Mouse (Mus musculus) embryonic stem cell, embryonic (primary cell): ENCODE measurements at regions not wholly inside any gene's neighbourhood (a gene's known extent, or its start where the extent isn't known, plus 50 kb on each side); places are given as distances from the start of the nearest gene placed in this dataset.

Experiments
- CTCF ChIA-PET, 4 experiments: fragments of 300-600 bp in 2 of 4; fragments of 350-600 bp in 2 of 4; sonication (Branson Sonifier 250); formaldehyde crosslinking; loops; one replicate each; lab custom pipeline; 2022; ENCODE audit warnings: inconsistent platforms in 2 of 4; lab: Charles Lee
- POLR2A ChIA-PET, 4 experiments: fragments of 300-600 bp in 2 of 4; fragments of 350-600 bp in 2 of 4; sonication (Branson Sonifier 250); formaldehyde crosslinking; loops; one replicate each; lab custom pipeline; 2022; ENCODE audit warnings: antibody characterized with exemption in 4 of 4, inconsistent platforms in 1 of 4; lab: Charles Lee

- CTCF ChIA-PET, result no interaction called here
- POLR2A ChIA-PET, result no interaction called here
These were observed 177.8 kb upstream of the Mvb12b start for GRCm38 (mm10) chr2:34065592-34065991.

GRCm38 (mm10) chr2:34065090-34065489 lies 177.3 kb upstream of the Mvb12b start:
- ChIA-PET POLR2A (no interaction called here), CTCF (no interaction called here)

- ChIA-PET POLR2A (no interaction called here), CTCF (no interaction called here)
These were observed 168.8 kb upstream of the Mvb12b start for GRCm38 (mm10) chr2:34056552-34056951.

- CTCF ChIA-PET, result interaction anchor here in 1 of 4 experiments (0.9 kb wide), 1 partner anchor 33 kb away, joined by 4 read pairs; no protein-coding TSS in a partner anchor
- POLR2A ChIA-PET, result interaction anchor here in 1 of 4 experiments (1.3 kb wide), 1 partner anchor 16 kb away, joined by 3 read pairs; no protein-coding TSS in a partner anchor
These were observed 155.3 kb upstream of the Mvb12b start for GRCm38 (mm10) chr2:34043064-34043463.

GRCm38 (mm10) chr2:34042336-34042735 lies 154.6 kb upstream of the Mvb12b start:
- POLR2A ChIA-PET, result interaction anchor here in 1 of 4 experiments (1.3 kb wide), 1 partner anchor 15 kb away, joined by 3 read pairs; no protein-coding TSS in a partner anchor

GRCm38 (mm10) chr2:34038982-34039381 lies 151.2 kb upstream of the Mvb12b start:
- POLR2A ChIA-PET, result no interaction called here
- CTCF ChIA-PET, result no interaction called here

More at GRCm38 (mm10) chr2:34042336-34042735, 154.6 kb upstream of the Mvb12b start:
- CTCF ChIA-PET, result interaction anchor here in 1 of 4 experiments (0.6 kb wide), 1 partner anchor 100 kb away, joined by 4 read pairs; no protein-coding TSS in a partner anchor

- POLR2A ChIA-PET, result interaction anchor here in 1 of 4 experiments (0.6 to 1.0 kb wide), 3 partner anchors 8 to 1168 kb away, joined by 3 read pairs; no protein-coding TSS in a partner anchor
- CTCF ChIA-PET, result interaction anchor here in 1 of 4 experiments (0.8 kb wide), 1 partner anchor 492 kb away, joined by 3 read pairs; no protein-coding TSS in a partner anchor
These were observed 145.5 kb upstream of the Mvb12b start for GRCm38 (mm10) chr2:34033212-34033611.

GRCm38 (mm10) chr2:34031421-34031820 lies 143.7 kb upstream of the Mvb12b start:
- POLR2A ChIA-PET, result no interaction called here
- CTCF ChIA-PET, result no interaction called here

GRCm38 (mm10) chr2:34031001-34031412 lies 143.3 kb upstream of the Mvb12b start:
- ChIA-PET CTCF (no interaction called here), POLR2A (no interaction called here)

GRCm38 (mm10) chr2:34027445-34027844 lies 139.7 kb upstream of the Mvb12b start:
- POLR2A ChIA-PET, result interaction anchor here in 2 of 4 experiments (0.9 kb wide), 2 partner anchors 15 to 611 kb away, joined by 3 read pairs; no protein-coding TSS in a partner anchor
- CTCF ChIA-PET, result interaction anchor here in 1 of 4 experiments (1.6 kb wide), 1 partner anchor 617 kb away, joined by 5 read pairs; no protein-coding TSS in a partner anchor

GRCm38 (mm10) chr2:34026566-34027360 lies 139.0 kb upstream of the Mvb12b start:
- ChIA-PET POLR2A (interaction anchor here in 2 of 4 experiments (0.6 to 1.9 kb wide), 4 partner anchors 16 to 956 kb away, joined by 3 to 5 read pairs (median 3); partner anchors contain the start of gene Pbx3 (in 1 of the 2)), CTCF (interaction anchor here in 3 of 4 experiments (0.6 to 1.7 kb wide), 12 partner anchors 8 to 692 kb away, joined by 3 to 9 read pairs (median 3); no protein-coding TSS in a partner anchor)

GRCm38 (mm10) chr2:34025715-34026360 lies 138.1 kb upstream of the Mvb12b start:
- CTCF ChIA-PET, result interaction anchor here in 3 of 4 experiments (0.6 to 1.7 kb wide), 16 partner anchors 8 to 691 kb away, joined by 3 to 9 read pairs (median 3); no protein-coding TSS in a partner anchor

GRCm38 (mm10) chr2:34017142-34017453 lies 129.4 kb upstream of the Mvb12b start:
- ChIA-PET POLR2A (no interaction called here), CTCF (no interaction called here)

More at GRCm38 (mm10) chr2:34025715-34026360, 138.1 kb upstream of the Mvb12b start:
- POLR2A ChIA-PET, result interaction anchor here in 2 of 4 experiments (1.1 to 1.9 kb wide), 3 partner anchors 8 to 347 kb away, joined by 3 to 5 read pairs (median 4); partner anchors contain the start of gene Pbx3 (in 1 of the 2)

- ChIA-PET CTCF (no interaction called here), POLR2A (no interaction called here)
These were observed 128.8 kb upstream of the Mvb12b start for GRCm38 (mm10) chr2:34016350-34017141.

GRCm38 (mm10) chr2:34015640-34015995 lies 127.9 kb upstream of the Mvb12b start:
- CTCF ChIA-PET, result interaction anchor here in 1 of 4 experiments (0.5 kb wide), 1 partner anchor 11 kb away, joined by 4 read pairs; no protein-coding TSS in a partner anchor
- POLR2A ChIA-PET, result interaction anchor here in 1 of 4 experiments (0.7 kb wide), 1 partner anchor 10 kb away, joined by 4 read pairs; no protein-coding TSS in a partner anchor

- POLR2A ChIA-PET, result interaction anchor here in 2 of 4 experiments (0.7 to 1.0 kb wide), 2 partner anchors 10 kb away, joined by 3 to 4 read pairs; no protein-coding TSS in a partner anchor
- CTCF ChIA-PET, result interaction anchor here in 2 of 4 experiments (0.5 to 0.8 kb wide), 2 partner anchors 10 to 42 kb away, joined by 3 to 4 read pairs; no protein-coding TSS in a partner anchor
These were observed 127.3 kb upstream of the Mvb12b start for GRCm38 (mm10) chr2:34014868-34015639.

- ChIA-PET CTCF (interaction anchor here in 1 of 4 experiments (0.7 kb wide), 1 partner anchor 293 kb away, joined by 9 read pairs; no protein-coding TSS in a partner anchor), POLR2A (interaction anchor here in 1 of 4 experiments (0.7 kb wide), 1 partner anchor 52 kb away, joined by 3 read pairs; no protein-coding TSS in a partner anchor)
These were observed 122.4 kb upstream of the Mvb12b start for GRCm38 (mm10) chr2:34010166-34010565.
